Mouse (Mus musculus) yolk sac, embryonic 10.5 days (tissue): ENCODE measurements around the gene Slc35g1.
A peak's percentile ranks its signal among the peaks of the same experiment; 100 is the strongest.

ENCODE experiments used
- DNase-seq: peaks from one replicate; pipeline ENCODE4 v3.0.0-alpha.2; 2017; ENCODE audit warnings: low spot score

The Slc35g1 gene

DNA sequence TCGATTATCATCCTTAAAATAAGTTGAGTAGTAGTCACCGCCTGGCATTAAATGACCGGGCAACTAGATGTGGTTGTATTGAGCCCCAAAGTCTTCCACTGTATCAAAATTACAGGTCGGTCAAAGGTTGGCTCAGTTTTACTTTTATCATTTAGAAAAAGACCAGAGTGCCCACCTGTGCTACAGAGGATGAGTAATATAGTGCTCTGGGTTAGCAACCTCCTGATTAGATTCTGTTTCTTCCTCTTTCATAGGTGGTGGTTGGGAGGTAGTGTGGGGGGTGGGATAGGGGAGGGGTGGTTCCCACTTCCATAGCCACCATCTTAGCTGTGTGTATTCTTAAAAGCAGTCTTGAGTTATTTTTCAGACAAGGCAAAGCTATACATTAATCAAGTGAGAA is 7.9 kb upstream of the Slc35g1 start:
- DNase-seq = no peak

DNA sequence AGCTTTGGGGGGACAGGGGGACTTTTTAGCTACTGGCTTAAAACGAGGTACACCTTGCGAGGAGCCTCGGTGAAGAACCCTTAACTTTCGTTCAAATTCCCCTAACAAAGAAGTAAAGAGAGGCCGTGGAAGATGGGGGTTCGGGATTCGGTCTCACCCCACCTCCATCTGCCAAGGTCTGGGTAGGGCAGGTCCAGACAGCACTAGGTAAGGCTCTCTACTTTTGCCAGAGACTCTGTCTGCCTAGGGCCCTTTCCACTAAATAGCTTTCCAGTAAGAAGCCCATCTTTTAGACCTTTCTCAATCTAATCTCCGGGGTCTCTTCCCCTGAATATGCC is 822 bp downstream of the Slc35g1 start:
- no peak for DNase-seq

DNA sequence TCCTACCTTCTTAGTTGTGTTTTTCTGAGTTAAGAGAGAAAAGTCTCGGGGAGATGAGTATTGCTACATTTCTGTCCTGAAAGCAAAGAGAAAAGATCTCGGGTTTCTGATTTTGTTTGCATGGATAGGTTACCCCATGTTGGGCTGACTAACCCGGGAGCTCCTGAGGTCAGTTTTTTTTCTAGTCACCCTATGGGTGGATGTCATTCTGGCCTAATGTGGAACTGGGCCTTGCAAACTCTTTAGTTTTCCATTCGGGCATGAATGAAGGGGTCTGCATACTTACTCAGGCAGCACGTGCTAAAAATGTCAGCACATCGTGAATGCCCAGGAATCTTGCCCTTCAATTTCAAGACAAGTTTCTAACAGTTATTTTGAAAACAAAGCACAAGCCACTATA is 1.2 kb downstream of the Slc35g1 start:
- no peak for DNase-seq

DNA sequence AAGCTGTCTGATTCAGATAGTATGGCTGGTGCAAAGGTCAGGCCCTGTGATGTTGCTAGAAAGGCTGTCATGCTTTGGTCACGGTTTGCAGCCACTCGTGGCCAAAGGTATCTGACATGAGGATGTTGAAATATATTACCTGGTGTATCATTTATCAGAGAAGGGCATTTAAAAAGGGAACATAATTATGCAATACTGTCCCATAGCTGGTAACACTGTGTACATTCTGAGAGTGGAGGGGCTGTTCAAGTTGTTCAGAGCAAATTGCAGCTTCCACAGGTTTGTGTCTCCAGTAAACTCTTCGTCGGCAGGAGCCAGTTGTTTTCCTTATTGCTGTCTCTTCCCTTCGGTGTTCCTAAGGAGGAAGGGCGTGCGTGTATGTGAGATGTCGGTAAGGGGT is 3.2 kb downstream of the Slc35g1 start:
- peak; percentile 36 for DNase-seq

DNA sequence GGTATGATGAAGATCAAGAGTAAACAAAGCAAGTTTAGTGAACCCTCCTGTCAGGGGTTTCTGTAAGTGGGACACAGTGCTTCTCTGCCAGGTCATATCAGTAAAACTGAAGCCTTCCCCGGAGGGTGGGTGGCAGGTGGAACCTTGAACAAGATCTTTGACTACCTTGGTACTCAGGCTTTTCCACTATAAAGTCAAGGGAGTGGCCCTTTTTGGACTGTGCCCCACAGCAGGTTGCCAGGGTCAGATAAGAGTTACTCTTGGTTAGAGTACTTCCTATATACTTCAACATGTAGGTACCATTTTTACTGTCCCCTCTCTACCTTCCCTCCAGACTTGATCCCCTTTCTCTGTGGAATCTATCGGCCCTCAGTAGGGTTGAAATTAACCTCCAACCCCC is 5.1 kb downstream of the Slc35g1 start:
- no peak for DNase-seq

DNA sequence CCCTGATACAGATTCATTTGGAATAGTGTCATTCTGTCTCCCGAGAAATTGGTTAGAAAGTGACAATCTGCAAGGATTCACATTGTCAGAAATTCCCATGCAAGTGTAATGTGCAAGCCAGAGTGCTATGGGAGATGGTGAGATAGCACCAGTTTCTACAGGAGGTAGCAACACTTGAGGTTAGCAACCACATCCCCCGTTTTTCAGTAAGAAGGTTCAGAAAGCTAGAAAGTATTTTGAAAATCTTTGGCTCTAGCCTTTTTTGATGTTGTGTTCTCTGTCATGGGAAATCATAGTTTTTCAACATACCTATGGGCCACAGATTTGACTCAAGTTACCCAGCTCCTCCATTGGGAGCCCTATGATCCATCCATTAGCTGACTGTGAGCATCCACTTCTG is 5.6 kb downstream of the Slc35g1 start:
- DNase-seq = no peak

DNA sequence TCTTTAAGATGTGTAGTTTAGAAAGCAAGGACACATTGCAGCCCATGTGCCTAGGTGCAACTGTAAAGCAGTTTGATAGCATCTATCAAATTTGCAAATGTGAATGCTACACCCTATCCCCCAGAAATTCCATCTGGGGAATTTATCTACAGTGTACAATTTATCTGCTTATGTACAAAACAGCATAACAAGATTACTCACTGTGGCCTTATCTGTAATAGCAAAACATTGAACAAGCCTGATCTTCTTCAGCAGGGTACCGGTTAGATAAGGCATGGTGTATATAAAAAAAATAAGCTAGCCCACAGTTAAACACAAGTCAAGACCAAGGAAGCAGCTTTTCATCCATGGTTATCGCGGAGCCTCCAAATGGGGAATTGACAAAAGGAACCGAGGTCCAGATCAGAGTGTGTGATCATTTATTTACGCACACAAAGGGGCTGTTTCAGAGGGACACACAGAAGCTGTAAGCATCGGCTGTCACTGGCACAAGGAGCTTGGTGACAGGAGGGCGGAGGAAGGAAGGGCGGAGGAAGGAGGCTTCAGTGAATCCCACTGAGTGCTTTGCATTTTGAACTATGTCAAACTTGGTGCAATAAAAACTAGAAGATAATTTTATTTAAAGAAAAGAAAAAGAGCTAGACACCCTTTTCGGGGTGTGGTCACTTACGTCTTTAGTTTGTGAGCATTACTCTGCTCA is 14.7 kb downstream of the Slc35g1 start:
- no peak for DNase-seq

DNA sequence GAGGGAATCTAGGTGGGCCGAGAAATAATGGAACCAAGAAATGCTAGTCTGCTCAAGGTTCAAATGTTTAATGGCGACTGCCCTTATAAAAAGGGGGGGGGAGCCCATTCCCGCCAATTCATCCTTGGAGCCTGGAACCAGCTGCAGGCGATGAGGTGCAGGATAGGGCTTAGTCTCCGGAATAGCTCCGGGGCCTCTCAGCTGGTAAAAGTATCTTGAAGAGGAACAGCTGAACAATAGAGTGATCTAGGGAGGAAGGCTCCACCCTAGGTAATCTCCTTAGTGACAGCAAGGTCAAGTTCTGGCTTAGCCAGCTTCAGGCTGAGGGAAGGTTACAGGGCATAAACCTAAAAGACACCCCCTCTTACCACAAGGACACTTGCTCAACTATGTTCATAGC is 18.1 kb downstream of the Slc35g1 start:
- no peak for DNase-seq

DNA sequence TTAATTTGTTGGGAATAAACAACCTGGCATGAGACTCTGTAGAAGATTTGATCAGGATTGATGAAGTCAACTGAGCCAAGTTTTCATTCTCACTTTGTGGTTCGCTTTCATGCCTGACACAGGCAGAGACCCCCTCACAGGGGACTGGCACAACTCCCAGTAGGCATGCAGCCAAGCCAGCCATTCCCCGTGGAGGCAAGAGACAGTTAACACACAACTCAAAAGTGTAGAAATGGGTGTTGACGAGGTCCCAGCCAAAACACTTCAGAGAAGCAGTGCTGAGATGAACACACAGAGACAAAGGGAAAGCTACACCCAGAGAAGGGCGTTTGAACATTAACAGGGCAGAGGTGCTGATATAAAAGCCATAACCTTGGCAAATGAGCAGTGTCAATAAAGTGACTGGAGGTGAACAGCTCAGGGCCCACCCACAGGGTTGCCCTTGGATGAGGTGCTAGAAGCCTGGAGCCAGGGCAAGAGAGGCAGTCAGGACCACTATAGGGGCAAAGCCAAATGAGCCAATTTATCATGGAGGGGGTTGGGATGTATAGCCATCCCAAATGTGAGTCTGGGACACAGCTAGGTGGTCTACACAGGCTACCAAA is 23.1 kb downstream of the Slc35g1 start:
- no peak for DNase-seq

DNA sequence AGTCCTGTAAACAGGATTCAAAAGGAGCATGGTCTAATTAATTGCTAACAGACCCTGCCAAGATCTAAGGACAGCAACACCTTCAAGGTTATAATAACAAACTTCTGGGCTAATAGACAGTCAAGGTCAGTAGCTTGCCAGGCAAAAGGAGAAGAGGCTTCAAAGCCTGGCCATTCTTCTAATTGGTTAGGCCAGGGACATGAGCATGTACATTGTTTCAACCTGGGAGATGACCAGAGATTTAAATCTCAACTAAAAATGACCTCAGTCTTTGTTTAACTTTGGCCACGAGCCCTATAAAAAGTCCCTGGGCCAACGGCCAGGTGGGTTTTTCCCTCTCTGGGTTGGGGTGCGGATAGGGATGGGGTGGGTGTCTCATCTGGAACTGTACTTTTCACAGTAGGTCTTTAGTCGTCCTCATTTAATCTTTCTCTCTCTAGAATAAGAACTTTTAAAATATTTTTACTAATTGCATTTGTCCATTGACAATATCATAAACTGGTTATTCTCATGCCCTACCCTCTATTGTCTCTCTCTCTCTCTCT is 25.0 kb downstream of the Slc35g1 start:
- DNase-seq = no peak

DNA sequence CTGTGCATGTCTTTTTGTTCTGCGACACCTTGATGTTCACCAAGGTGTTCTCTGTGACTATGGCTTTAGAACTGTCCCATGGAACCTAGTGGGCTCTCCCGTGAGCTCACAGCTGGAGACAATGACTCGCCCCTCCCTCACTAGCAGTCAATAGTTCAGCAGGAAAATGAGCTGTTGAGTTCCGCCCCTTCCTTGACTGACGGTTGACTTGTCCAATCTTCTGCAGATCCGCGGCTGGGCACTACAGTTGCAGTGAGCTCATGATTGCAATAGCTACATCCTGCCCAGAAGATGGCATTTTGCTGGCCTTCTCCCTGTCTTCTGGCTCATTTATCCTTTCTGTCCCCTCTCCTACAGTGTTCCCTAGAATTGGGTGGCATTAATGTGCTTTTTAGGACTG is 25.7 kb downstream of the Slc35g1 start:
- no peak for DNase-seq

DNA sequence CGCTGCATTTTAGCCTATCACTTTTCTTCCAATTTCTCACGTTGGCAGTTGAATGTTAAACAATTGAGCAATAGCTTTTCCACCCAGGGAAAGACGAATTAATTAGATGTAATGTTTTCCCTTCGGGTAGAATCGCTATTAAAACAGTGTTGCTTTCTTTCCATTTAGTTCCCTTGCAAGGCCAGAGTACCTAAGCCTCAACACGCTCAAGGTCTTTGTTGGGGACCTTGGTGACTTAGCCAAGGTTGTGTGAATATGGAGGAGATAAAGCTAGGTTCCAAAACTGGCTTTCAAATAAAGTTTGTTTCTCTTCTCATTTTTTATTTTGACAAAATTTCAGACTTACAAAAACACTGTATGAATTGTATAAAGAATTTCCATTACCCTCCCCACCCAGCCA is 27.1 kb downstream of the Slc35g1 start:
- DNase-seq = no peak

DNA sequence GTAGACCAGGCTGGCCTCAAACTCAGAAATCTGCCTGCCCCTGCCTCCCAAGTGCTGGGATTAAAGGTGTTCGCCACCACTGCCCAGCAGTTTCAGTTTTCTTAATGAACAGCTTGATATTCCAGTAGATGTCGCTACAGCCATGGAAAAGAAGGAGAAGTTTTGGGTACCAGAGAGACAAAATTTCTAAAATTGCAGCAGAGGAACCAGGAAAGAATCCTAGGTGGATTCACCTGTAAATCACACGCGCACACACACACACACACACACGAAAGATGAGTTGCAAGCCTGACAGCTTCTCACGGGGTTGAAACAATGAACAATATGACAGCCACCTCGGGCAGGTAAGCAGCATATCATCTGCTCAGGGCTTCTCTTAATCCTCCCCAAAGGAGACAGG is 28.1 kb downstream of the Slc35g1 start:
- DNase-seq = no peak

DNA sequence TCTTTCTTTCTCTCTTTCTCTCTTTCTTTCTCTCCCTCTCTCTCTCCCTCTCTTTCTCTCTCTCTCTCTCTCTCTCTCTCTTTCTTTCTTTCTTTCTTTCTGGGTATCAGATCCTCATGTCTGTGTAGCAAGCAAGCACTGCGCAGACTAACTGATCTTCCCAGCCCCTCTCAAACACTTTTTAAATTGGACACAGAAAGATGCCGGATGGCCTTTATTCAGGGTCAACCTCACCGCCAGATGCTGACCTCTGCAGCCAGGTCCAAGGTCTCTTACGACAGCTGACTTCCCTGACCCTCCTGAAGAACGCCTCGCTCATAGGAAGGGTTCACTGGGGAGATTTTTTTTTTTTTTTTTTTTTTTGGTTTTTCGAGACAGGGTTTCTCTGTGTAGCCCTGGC is 28.8 kb downstream of the Slc35g1 start:
- no peak for DNase-seq

DNA sequence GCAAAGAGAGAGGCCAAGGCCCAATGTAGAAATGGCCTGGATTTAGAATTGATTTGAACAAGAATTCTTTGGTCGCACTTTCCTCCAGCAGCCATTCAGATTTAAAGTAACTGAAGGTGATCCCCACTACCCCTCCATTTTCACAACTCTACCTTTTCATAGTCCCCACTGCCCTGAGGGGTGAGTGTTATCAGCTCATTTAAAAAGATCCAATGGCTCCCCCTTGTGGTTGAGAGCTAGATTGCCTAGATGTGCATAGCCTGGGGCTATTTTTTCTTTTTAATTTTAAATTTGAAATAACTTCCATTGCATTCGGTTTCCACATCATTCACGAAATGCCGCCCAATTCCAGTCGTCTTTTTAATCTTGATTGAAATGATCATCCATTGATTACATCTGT is 33.5 kb downstream of the Slc35g1 start:
- DNase-seq = no peak

DNA sequence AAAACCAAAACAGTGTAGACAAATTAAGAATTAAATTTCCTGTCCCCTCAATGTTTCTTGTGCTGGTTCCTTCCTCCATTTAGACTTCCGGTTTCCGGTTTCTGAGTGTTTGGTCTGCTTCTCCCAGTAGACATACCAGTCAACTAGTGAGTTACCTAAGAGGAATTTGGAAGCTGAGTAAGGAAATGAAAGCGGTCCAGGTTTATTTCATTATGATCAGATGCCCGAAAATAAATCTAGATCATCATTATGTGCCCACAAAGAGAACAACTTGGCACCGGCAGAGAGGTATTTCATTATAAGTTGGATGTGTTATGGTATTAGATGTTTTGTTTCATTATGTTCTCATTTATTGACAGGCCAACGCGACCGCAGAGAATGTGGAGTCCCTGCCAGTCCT is 34.7 kb downstream of the Slc35g1 start:
- DNase-seq = no peak

DNA sequence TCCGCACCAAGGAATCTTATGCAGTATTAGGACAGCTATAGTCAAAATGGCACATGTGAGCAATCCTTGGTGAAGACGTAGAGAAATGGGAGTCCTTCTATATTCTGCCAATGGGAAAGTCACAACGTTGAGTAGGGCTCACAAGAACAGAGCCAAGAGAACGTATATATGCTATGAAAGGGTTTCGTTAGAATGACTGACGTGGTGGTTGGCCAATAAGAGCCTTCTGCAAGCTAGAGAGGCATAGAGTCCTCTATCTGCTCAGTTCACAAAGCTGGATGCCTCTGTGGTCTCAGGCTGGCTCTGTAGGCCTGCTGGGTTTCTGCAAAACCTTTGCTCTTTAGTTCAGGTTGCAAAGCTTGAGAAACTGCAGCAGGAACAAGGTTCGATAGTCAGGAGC is 35.5 kb downstream of the Slc35g1 start:
- DNase-seq = no peak

DNA sequence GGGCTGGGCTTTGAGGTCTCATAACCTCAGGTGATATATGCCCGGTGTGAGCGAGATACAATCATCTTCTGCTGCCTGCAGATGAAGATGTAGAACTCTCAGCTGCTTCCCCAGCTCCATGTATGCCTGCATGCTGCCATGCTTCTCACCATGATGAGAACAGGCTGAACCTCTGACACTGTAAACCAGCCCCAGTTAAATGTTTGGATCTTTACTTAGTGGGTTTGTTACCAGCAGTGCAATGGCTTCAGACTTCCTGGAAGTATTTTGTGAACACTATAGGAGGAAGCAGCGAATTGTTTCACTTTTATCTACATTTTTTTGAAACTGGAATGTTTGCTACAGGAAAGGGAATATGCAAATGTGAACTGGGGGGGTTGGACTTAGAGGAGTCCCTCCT is 36.2 kb downstream of the Slc35g1 start:
- DNase-seq = no peak

DNA sequence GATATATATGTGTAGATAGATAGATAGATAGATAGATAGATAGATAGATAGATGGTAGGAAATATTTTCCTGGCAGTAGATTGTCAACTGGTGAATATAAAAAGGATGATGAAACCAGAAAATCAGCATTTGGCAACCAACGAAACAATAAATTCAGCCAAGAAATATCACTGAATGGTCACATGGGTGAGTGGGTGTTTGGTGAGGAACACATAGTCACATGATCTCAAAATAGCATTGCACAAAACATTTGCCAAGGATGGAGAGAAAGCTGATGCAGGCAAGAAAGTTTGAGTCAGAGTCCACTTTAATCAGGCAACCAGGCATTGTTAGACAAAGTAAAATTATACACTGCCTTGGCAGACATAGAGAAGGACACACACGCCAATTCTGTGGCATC is 37.6 kb downstream of the Slc35g1 start:
- no peak for DNase-seq

DNA sequence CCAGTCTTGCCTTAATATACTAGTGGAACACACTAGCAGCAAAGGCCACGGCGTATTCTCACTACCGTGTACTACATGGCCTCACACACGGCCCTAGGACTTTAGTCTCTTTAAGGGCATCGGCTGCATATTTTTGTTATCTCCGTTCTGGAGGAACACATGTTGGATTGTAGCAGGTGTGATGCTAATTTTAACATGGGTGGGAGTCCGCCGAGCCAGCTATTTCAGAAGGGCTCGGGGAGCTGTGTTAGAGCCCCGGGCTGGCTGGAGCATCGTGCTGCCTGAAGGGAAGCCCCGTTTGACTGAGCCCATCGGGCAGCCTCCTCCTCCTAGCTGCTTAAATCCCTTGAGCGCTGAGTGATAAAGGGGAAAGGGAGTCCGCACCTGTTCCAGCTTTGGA is 39.4 kb downstream of the Slc35g1 start:
- DNase-seq = no peak

DNA sequence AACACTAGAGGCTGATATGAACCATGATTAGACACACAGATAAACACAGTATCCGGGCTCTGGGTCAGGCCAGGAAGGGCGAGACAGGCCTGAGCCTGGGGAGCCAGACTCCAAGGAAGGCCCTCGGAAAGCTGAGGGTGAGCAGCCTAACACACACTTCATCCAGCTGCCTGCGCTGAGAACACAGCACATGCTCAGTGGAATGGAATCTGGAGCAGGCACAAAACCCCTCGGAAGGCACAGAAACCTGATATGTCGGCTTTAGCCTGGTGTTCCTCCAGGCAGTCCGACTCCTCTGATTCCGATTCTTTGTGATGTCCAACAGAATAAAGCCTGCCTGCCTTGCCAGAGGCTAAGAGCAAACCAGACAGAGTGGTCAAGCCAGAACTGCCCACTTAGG is 46.1 kb downstream of the Slc35g1 start:
- peak; percentile 30 for DNase-seq

DNA sequence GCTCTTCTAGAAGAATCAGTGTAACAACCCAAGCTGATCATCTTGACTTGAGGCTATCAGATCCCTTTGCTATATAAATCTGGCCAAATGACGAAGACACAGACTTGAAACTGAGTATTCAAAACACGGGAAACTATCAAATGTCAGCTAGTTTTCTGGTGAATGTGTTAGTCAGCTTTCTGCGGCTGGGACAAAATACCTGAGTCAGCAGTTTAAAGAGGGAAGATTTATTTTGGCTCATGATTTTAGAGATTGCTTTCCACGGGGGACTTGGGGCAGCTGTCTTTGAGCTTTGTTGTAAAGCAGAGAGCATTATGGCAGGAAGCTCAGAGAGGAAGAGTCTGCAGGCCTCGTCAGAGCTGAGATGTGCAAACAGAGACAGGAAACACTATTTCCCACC is 50.0 kb downstream of the Slc35g1 start:
- no peak for DNase-seq
